7 mouse cellular contexts compared by ENCODE assay signal in the genomic region with DNA sequence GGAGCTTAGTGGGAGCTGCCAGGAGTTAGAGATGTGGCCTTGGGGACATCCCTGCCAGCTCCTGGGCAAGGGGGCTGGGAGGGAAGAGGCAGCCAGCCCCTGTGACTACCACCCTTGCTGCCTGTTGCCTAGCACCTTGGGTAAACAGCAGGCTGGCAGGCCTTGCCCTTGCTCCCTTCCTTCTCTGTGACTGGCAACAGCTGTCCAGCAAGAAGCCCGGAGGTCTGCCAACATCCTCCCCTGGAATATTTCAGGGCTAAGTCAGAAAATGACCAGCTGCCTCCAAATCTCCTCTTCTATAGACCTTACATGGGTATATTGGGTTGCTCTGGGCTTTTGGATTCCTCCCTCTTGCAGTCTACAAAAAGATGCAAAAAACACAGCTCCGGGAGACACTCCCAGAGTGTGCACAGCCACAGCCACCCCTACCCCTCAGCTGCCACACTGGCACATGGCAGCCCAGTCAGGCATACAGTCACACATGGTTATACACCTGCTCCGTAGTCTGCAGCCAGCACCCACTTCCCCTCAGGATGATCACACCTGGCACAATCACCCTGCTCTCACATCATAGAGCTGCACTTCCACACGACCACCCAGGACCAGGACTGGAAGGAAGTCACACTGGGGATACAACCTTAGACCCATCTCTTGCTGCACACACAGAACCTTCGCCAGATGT. TPM values are rescaled to one million over a fixed set of nuclear protein-coding genes. Genes with fewer than 3 reads are reported as not detected.
DNase-seq lines count a peak whose midpoint lies in the region; ATAC-seq and TF ChIP-seq lines count a peak whose summit lies in the region.

No protein-coding gene starts in this region.

- no peak overlapping the region for H3K27ac ChIP-seq in embryonic facial prominence, embryonic 10.5 days (replicated peaks)

- no peak for DNase-seq in embryonic facial prominence, embryonic 10.5 days (ENCODE audit: low spot score)
- DNase-seq in heart, postnatal 10 days, result peak; percentile 41 to 57
- no peak for DNase-seq in urinary bladder, postnatal 25 days (ENCODE audit: low spot score)
- DNase-seq in urinary bladder, adult 18-20 months (ENCODE audit: low spot score in 2 of 2), result no peak
- DNase-seq in ovary, adult 18-20 months (ENCODE audit: low spot score), result no peak

- H3K4me3 ChIP-seq in E14TG2a.4 (replicated peaks; ENCODE audit: low read length), result peak overlapping the region; percentile 82; the same call in 1 of the 2 replicates
- H3K4me3 ChIP-seq in embryonic facial prominence, embryonic 10.5 days, result peak overlapping the region; percentile 68

- H3K27me3 ChIP-seq in E14TG2a.4 (ENCODE audit: insufficient read depth, low read length), result peaks cover 58% of the 10 kb centered on the region
- H3K27me3 ChIP-seq in embryonic facial prominence, embryonic 10.5 days (replicated peaks; ENCODE audit: low read depth, poor library complexity, severe bottlenecking), result peaks cover 49% of the 10 kb centered on the region

- peaks cover 27% of the 10 kb centered on the region for H3K4me1 ChIP-seq in E14TG2a.4 (replicated peaks; ENCODE audit: low read depth, low read length)
- peaks cover 20% of the 10 kb centered on the region for H3K4me1 ChIP-seq in embryonic facial prominence, embryonic 10.5 days

- no peaks in the 10 kb centered on the region for H3K9me3 ChIP-seq in E14TG2a.4 (ENCODE audit: low read length)
- H3K9me3 ChIP-seq in embryonic facial prominence, embryonic 10.5 days, result no peaks in the 10 kb centered on the region

- no peaks in the 10 kb centered on the region for H3K36me3 ChIP-seq in E14TG2a.4 (ENCODE audit: insufficient read depth, low read length)
- no peaks in the 10 kb centered on the region for H3K36me3 ChIP-seq in embryonic facial prominence, embryonic 10.5 days (replicated peaks)

- 67% methylated on average over 5 of the region's 5 CpGs for WGBS in embryonic facial prominence, embryonic 10.5 days

- peak; percentile 19; the same call in 1 of the 2 replicates for ATAC-seq in megakaryocyte-erythroid progenitor cell, adult 5-6 weeks (replicated peaks; ENCODE audit: low FRiP score, low TSS enrichment, poor library complexity, severe bottlenecking)

- TF ChIP-seq CTCF in E14TG2a.4 (conservative IDR thresholded peaks at IDR 0.05; ENCODE audit: low read length), result no peak

- intact Hi-C loops in heart, postnatal 10 days (cut with DNase I), result no loop called here

RNA-seq across cellular contexts. Expression of a gene that starts 1.3 kb away (rescaled TPM):
- polyA plus RNA-seq in embryonic facial prominence, embryonic 10.5 days (2016; fragmentation: Nextera tagmentation; extraction: Ambion mirVana), result 0.48 and 0.71 TPM in 2 replicates
- total RNA-seq in heart, postnatal 10 days (2021), result 10 to 100 TPM; 13.4 TPM
- not detected in 2 replicates for total RNA-seq in megakaryocyte-erythroid progenitor cell, adult 5-6 weeks (2014; fragmentation: Nextera tagmentation)
- total RNA-seq in megakaryocyte-erythroid progenitor cell, adult 5-6 weeks (2017), result not detected in 2 replicates

RNA-seq across cellular contexts. Expression of a gene that starts 24.9 kb away (rescaled TPM):
- 3.3 and 3.5 TPM in 2 replicates for polyA plus RNA-seq in embryonic facial prominence, embryonic 10.5 days (2016; fragmentation: Nextera tagmentation; extraction: Ambion mirVana)
- total RNA-seq in heart, postnatal 10 days (2021), result 1 to 10 TPM; 4.9 to 5.9 TPM
- total RNA-seq in megakaryocyte-erythroid progenitor cell, adult 5-6 weeks (2014; fragmentation: Nextera tagmentation), result 0.20 and 0.45 TPM in 2 replicates
- 0.11 TPM in 1 of 2 replicates, not detected in the other for total RNA-seq in megakaryocyte-erythroid progenitor cell, adult 5-6 weeks (2017)

RNA-seq across cellular contexts. Expression of a gene that starts 49.0 kb away (rescaled TPM):
- 546 and 560 TPM in 2 replicates for polyA plus RNA-seq in embryonic facial prominence, embryonic 10.5 days (2016; fragmentation: Nextera tagmentation; extraction: Ambion mirVana)
- total RNA-seq in heart, postnatal 10 days (2021), result 100 to 1,000 TPM; 134 to 137 TPM
- 128 and 189 TPM in 2 replicates for total RNA-seq in megakaryocyte-erythroid progenitor cell, adult 5-6 weeks (2014; fragmentation: Nextera tagmentation)
- 92.8 and 105 TPM in 2 replicates for total RNA-seq in megakaryocyte-erythroid progenitor cell, adult 5-6 weeks (2017)

RNA-seq across cellular contexts. Expression of a gene that starts 49.4 kb away (rescaled TPM):
- polyA plus RNA-seq in embryonic facial prominence, embryonic 10.5 days (2016; fragmentation: Nextera tagmentation; extraction: Ambion mirVana), result 49.0 and 49.3 TPM in 2 replicates
- total RNA-seq in heart, postnatal 10 days (2021), result 10 to 100 TPM; 21.9 to 22.1 TPM
- 26.6 and 41.9 TPM in 2 replicates for total RNA-seq in megakaryocyte-erythroid progenitor cell, adult 5-6 weeks (2014; fragmentation: Nextera tagmentation)
- total RNA-seq in megakaryocyte-erythroid progenitor cell, adult 5-6 weeks (2017), result 52.6 and 60.8 TPM in 2 replicates

Comparison
In these comparisons a context has a peak if more than half of its experiments do, and no peak if none do; other contexts are left out.
1. DNase-seq: peak in heart, postnatal 10 days (2 of 2); none in embryonic facial prominence, embryonic 10.5 days (single experiment), urinary bladder, postnatal 25 days (single experiment), urinary bladder, adult 18-20 months (0 of 2) and ovary, adult 18-20 months (single experiment).
2. RNA of a gene that starts 1.3 kb away (total RNA-seq): 13.4 TPM in heart, postnatal 10 days; not detected in megakaryocyte-erythroid progenitor cell, adult 5-6 weeks; every median in the first group is over 10 times any median in the second.
3. RNA of a gene that starts 24.9 kb away (total RNA-seq): 4.9 to 5.9 TPM in heart, postnatal 10 days; 0.11 to 0.45 TPM in megakaryocyte-erythroid progenitor cell, adult 5-6 weeks; every median in the first group is over 4 times any median in the second.